Mouse (Mus musculus): ENCODE measurements around the gene Cdc14a. TPM values are rescaled to one million over a fixed set of nuclear protein-coding genes. Genes with fewer than 3 reads are reported as not detected.
A peak's percentile ranks its signal among the peaks of the same experiment; 100 is the strongest.

The Cdc14a gene
- polyA plus RNA-seq, 1 experiment from 2014 or later = 4.0 TPM

DNA sequence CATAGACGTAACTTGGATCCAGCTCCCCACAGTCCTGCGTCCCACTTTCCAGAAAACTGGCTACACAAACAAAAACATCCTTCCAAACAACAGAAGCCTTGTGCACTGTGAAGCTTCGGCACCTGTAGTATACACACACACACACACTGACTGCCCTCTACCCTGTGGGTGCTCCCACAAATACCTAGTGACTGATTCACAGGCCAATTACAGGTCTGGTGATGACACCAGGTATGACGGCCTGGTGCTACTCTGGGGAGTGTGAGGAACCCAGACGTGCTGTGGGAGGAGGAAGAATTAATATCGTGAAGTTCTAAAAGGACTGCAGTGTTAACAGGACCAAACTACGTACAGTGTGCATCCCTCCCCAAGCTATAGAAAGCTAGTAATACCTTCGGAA, 1.8 kb downstream of the Cdc14a start:
- H3K27ac ChIP-seq (ENCODE audit: low read length) = no peak overlapping the region
- no peaks in the 10 kb centered on the region for H3K36me3 ChIP-seq (ENCODE audit: control insufficient read depth, insufficient read depth, low read length)
- ATAC-seq = no peak
- H3K9ac ChIP-seq (ENCODE audit: low read depth, low read length) = 0 out of 2 replicates have a peak overlapping the region, but pooled peaks have one; percentile 88
- WGBS = 26% methylated on average over 8 of the region's 8 CpGs
- H3K4me3 ChIP-seq (ENCODE audit: low read depth, low read length) = peak overlapping the region; percentile 92
- peaks cover 12% of the 10 kb centered on the region for H3K4me1 ChIP-seq (ENCODE audit: control insufficient read depth, insufficient read depth, low read length)
- H3K27me3 ChIP-seq (ENCODE audit: control insufficient read depth, insufficient read depth, low read depth, low read length) = no peaks in the 10 kb centered on the region
- H3K9me3 ChIP-seq (replicated peaks; ENCODE audit: control insufficient read depth, low read length, poor library complexity, severe bottlenecking) = no peaks in the 10 kb centered on the region
- H3K4me2 ChIP-seq (ENCODE audit: low read length) = peak overlapping the region; percentile 99

DNA sequence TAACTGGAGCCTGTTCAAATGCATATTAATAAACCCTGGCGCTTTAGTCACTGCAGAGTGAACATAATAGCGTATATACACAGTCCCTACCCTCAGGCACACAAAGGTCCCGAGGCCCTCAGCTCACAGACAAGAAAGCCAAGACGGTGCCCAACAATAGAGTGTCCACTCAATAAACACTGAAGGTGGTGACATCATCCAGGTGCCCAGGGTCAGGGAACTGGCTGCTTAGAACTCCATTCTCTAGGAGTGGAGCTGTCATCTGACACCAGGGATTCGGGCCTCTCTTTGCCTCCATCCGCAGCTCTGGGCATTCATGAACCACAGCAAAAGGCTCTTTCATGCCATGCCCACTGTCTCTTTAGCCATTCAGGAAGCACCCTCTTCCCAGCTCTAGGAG, 2.7 kb downstream of the Cdc14a start:
- ATAC-seq = no peak
- whole genome bisulfite sequencing = 13% methylated on average over 6 of the region's 6 CpGs
- H3K36me3 ChIP-seq (ENCODE audit: control insufficient read depth, insufficient read depth, low read length) = no peaks in the 10 kb centered on the region
- H3K27me3 ChIP-seq (ENCODE audit: control insufficient read depth, insufficient read depth, low read depth, low read length) = no peaks in the 10 kb centered on the region
- no peak overlapping the region for H3K9ac ChIP-seq (ENCODE audit: low read depth, low read length)
- peak overlapping the region; percentile 99 for H3K4me2 ChIP-seq (ENCODE audit: low read length)
- H3K4me3 ChIP-seq (ENCODE audit: low read depth, low read length) = no peak overlapping the region
- peaks cover 12% of the 10 kb centered on the region for H3K4me1 ChIP-seq (ENCODE audit: control insufficient read depth, insufficient read depth, low read length)
- H3K27ac ChIP-seq (ENCODE audit: low read length) = no peak overlapping the region
- no peaks in the 10 kb centered on the region for H3K9me3 ChIP-seq (replicated peaks; ENCODE audit: control insufficient read depth, low read length, poor library complexity, severe bottlenecking)

DNA sequence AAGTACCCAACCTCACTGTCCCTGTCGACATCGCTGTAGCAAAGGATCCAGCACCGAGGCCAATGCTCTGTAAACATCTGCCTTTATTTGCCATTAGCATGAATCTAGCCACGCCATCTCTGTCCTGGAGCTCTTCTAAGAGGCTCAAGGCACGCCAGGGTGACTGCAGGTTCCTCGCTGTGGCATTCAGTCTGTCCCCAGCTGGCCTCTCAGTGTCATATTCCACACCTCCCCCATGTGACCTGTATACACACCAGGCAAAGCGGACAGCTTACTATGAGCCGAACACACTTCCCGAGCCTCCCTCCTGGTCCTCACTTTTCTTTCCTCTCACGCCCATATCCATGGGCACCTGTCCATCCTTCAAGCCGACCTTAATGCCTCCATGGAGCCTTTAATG, 4.0 kb downstream of the Cdc14a start:
- H3K9me3 ChIP-seq (replicated peaks; ENCODE audit: control insufficient read depth, low read length, poor library complexity, severe bottlenecking) = no peaks in the 10 kb centered on the region
- no peak for ATAC-seq
- H3K27ac ChIP-seq (ENCODE audit: low read length) = no peak overlapping the region
- no peaks in the 10 kb centered on the region for H3K27me3 ChIP-seq (ENCODE audit: control insufficient read depth, insufficient read depth, low read depth, low read length)
- no peak overlapping the region for H3K9ac ChIP-seq (ENCODE audit: low read depth, low read length)
- 81% methylated on average over 11 of the region's 11 CpGs for WGBS
- H3K4me2 ChIP-seq (ENCODE audit: low read length) = no peak overlapping the region
- no peaks in the 10 kb centered on the region for H3K36me3 ChIP-seq (ENCODE audit: control insufficient read depth, insufficient read depth, low read length)
- no peak overlapping the region for H3K4me3 ChIP-seq (ENCODE audit: low read depth, low read length)
- peaks cover 12% of the 10 kb centered on the region for H3K4me1 ChIP-seq (ENCODE audit: control insufficient read depth, insufficient read depth, low read length)

DNA sequence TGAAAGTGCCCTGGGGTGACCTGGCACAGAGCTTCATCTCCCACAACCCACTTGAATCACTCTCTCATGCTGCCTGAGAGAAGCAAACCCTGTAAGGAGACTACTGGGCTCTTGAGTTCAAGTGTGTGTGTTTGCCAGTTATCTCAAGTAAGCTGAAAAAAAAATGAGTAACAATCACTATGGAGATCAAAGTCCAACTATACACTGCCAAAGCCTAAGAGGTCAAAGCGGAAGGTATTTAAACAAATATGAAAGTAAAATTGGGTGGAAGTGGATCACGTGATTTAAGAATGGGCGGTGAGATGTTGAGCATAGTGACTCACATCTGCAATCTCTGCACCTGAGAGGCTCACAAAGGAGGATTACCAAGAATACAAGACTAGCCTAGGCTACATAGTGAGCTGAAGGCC, 9.4 kb downstream of the Cdc14a start:
- Histone ChIP-seq H3K4me1 (ENCODE audit: control insufficient read depth, insufficient read depth, low read length) (no peaks in the 10 kb centered on the region), H3K9ac (ENCODE audit: low read depth, low read length) (no peak overlapping the region), H3K27me3 (ENCODE audit: control insufficient read depth, insufficient read depth, low read depth, low read length) (no peaks in the 10 kb centered on the region), H3K27ac (ENCODE audit: low read length) (no peak overlapping the region), H3K36me3 (ENCODE audit: control insufficient read depth, insufficient read depth, low read length) (no peaks in the 10 kb centered on the region), H3K4me2 (ENCODE audit: low read length) (no peak overlapping the region), H3K4me3 (ENCODE audit: low read depth, low read length) (no peak overlapping the region), H3K9me3 (replicated peaks; ENCODE audit: control insufficient read depth, low read length, poor library complexity, severe bottlenecking) (no peaks in the 10 kb centered on the region)
- 90% methylated on average over 3 of the region's 3 CpGs for WGBS
- no peak for ATAC-seq

DNA sequence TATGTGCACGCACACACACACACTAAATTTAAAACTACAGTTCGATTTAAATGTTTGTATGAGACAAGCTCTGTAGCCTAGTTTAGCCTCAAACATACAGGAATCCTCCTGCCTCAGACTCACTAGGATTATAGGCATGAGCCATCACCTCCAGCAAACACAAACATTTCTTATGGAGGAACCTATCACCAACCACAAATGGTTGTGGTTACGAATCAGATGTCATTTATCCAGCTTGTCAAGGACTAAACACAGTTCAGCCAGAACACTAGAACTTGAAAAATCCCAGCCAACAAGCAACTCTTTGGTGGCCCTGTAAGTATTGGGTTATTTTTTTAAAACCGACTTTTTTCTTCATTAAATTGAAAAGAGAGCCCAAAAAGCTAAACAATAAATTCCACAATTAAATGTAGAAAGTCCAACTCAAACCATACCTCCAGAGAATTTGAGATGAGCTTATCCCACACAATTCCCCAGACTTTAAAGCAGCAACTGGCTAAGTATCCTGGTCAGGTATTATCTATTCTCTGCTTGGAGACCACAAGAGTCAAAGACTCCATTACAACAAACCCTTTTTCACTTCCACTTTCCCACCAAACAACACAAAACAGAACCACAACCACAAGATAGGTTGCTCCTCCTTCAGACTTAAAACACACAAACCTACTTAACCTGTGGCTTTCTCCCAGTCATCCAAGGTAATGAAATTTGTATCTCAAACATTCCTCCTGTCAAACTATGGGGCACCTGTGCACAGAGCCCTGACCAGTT, 10.7 kb downstream of the Cdc14a start:
- H3K27ac ChIP-seq (ENCODE audit: low read length) = no peak overlapping the region
- ATAC-seq = no peak
- H3K4me1 ChIP-seq (ENCODE audit: control insufficient read depth, insufficient read depth, low read length) = no peaks in the 10 kb centered on the region
- no peak overlapping the region for H3K4me3 ChIP-seq (ENCODE audit: low read depth, low read length)
- no peak overlapping the region for H3K9ac ChIP-seq (ENCODE audit: low read depth, low read length)
- H3K9me3 ChIP-seq (replicated peaks; ENCODE audit: control insufficient read depth, low read length, poor library complexity, severe bottlenecking) = no peaks in the 10 kb centered on the region
- H3K4me2 ChIP-seq (ENCODE audit: low read length) = no peak overlapping the region
- 94% methylated on average over 4 of the region's 4 CpGs for WGBS
- no peaks in the 10 kb centered on the region for H3K36me3 ChIP-seq (ENCODE audit: control insufficient read depth, insufficient read depth, low read length)
- H3K27me3 ChIP-seq (ENCODE audit: control insufficient read depth, insufficient read depth, low read depth, low read length) = no peaks in the 10 kb centered on the region

DNA sequence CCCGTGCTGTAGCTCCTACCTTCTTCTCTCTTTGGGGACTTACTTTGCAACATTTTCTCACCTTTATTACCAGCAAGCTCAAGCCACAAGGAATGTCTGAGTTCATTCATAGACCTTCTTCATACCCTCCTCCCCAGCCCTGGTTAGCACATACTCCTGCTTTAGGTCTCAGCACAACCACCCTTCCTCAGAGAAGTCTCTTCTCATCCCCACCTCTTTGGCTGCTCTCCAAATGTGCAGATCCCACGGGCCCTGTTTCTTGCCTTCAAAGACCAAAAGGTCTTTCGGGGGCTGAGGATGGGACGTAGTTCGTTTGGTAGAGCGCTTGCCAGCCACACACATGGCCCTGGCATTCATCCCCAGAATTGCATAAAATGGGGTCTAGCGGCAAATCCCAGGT, 13.8 kb downstream of the Cdc14a start:
- H3K36me3 ChIP-seq (ENCODE audit: control insufficient read depth, insufficient read depth, low read length) = no peaks in the 10 kb centered on the region
- WGBS = 55% methylated on average over 7 of the region's 7 CpGs
- ATAC-seq = no peak
- no peak overlapping the region for H3K27ac ChIP-seq (ENCODE audit: low read length)
- no peaks in the 10 kb centered on the region for H3K27me3 ChIP-seq (ENCODE audit: control insufficient read depth, insufficient read depth, low read depth, low read length)
- H3K4me3 ChIP-seq (ENCODE audit: low read depth, low read length) = no peak overlapping the region
- H3K9me3 ChIP-seq (replicated peaks; ENCODE audit: control insufficient read depth, low read length, poor library complexity, severe bottlenecking) = no peaks in the 10 kb centered on the region
- no peaks in the 10 kb centered on the region for H3K4me1 ChIP-seq (ENCODE audit: control insufficient read depth, insufficient read depth, low read length)
- H3K9ac ChIP-seq (ENCODE audit: low read depth, low read length) = no peak overlapping the region
- no peak overlapping the region for H3K4me2 ChIP-seq (ENCODE audit: low read length)

DNA sequence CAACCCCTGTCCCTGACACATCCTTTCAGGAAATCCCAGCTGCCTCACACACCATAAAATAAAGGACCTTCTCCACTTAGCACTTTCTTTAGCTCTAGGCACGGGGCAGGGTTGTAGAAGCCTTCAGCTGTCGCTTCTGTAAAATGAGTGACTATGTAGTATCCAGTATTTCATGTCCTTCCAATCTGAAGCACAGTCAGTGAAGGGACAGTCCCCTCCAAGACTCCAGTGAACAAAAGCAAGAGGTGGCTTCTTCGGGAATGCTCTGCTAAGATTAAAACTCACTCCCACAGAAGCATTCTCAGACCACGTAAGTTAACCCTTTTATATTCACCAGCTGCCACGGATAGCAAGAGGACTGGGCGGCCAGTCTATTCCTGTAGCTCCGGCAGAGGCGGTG, 14.3 kb downstream of the Cdc14a start:
- Histone ChIP-seq H3K9ac (ENCODE audit: low read depth, low read length) (no peak overlapping the region), H3K4me1 (ENCODE audit: control insufficient read depth, insufficient read depth, low read length) (no peaks in the 10 kb centered on the region), H3K4me2 (ENCODE audit: low read length) (no peak overlapping the region), H3K27me3 (ENCODE audit: control insufficient read depth, insufficient read depth, low read depth, low read length) (no peaks in the 10 kb centered on the region), H3K27ac (ENCODE audit: low read length) (no peak overlapping the region), H3K4me3 (ENCODE audit: low read depth, low read length) (no peak overlapping the region), H3K36me3 (ENCODE audit: control insufficient read depth, insufficient read depth, low read length) (no peaks in the 10 kb centered on the region), H3K9me3 (replicated peaks; ENCODE audit: control insufficient read depth, low read length, poor library complexity, severe bottlenecking) (no peaks in the 10 kb centered on the region)
- ATAC-seq = no peak
- WGBS = 74% methylated on average over 8 of the region's 8 CpGs

DNA sequence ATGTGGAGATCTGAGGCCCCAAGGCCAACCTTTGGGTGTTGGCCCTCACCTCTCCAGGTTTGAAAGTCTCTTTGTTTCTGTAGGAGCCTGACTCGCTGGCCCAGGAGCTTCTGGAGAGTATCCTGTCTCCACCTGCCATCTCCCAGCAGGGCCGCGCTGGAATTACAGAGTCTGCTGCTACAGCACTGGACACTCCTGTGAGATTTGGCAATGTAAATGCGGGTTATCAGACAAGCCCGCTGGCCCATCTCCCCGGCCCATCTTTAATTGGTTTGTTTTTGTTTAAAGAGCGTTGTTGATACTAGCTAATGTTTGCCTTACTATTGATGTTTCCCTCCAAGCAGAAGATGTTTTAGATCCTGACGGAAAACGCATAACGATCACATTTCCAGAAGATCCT, 15.0 kb downstream of the Cdc14a start:
- WGBS = 85% methylated on average over 10 of the region's 10 CpGs
- no peak overlapping the region for H3K4me3 ChIP-seq (ENCODE audit: low read depth, low read length)
- ATAC-seq = no peak
- no peak overlapping the region for H3K27ac ChIP-seq (ENCODE audit: low read length)
- no peaks in the 10 kb centered on the region for H3K27me3 ChIP-seq (ENCODE audit: control insufficient read depth, insufficient read depth, low read depth, low read length)
- H3K4me2 ChIP-seq (ENCODE audit: low read length) = no peak overlapping the region
- no peak overlapping the region for H3K9ac ChIP-seq (ENCODE audit: low read depth, low read length)
- no peaks in the 10 kb centered on the region for H3K4me1 ChIP-seq (ENCODE audit: control insufficient read depth, insufficient read depth, low read length)
- no peaks in the 10 kb centered on the region for H3K9me3 ChIP-seq (replicated peaks; ENCODE audit: control insufficient read depth, low read length, poor library complexity, severe bottlenecking)
- H3K36me3 ChIP-seq (ENCODE audit: control insufficient read depth, insufficient read depth, low read length) = no peaks in the 10 kb centered on the region

DNA sequence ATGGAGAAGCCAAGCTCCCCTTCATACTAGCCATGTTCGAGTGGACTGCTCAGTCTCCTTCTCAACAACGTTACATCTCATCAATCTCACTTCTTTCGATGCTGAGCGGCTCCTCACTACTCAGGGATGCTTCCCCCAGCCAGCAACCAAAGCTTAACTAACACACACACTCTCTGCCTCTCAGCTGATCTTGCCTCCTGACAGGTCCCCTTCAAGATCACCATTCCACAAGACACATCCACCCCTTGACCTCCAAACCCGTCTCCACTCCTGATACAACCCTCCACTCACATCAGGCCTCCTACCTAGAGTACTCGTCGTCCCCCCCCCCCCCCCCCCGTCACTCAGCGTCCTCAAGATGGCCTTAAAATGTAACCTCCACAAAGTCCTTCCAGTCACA, 18.3 kb downstream of the Cdc14a start:
- Histone ChIP-seq H3K4me3 (ENCODE audit: low read depth, low read length) (no peak overlapping the region), H3K9ac (ENCODE audit: low read depth, low read length) (no peak overlapping the region), H3K36me3 (ENCODE audit: control insufficient read depth, insufficient read depth, low read length) (no peaks in the 10 kb centered on the region), H3K9me3 (replicated peaks; ENCODE audit: control insufficient read depth, low read length, poor library complexity, severe bottlenecking) (no peaks in the 10 kb centered on the region), H3K27ac (ENCODE audit: low read length) (no peak overlapping the region), H3K27me3 (ENCODE audit: control insufficient read depth, insufficient read depth, low read depth, low read length) (no peaks in the 10 kb centered on the region), H3K4me2 (ENCODE audit: low read length) (no peak overlapping the region), H3K4me1 (ENCODE audit: control insufficient read depth, insufficient read depth, low read length) (peaks cover 1% of the 10 kb centered on the region; the same call in 1 of the 2 replicates)
- 82% methylated on average over 7 of the region's 9 CpGs for WGBS
- no peak for ATAC-seq
